Mouse (Mus musculus) B cell, adult (primary cell): ENCODE measurements around the gene Skint5. TPM values are rescaled to one million over a fixed set of nuclear protein-coding genes. Genes with fewer than 3 reads are reported as not detected.

Experiments
- total RNA-seq: library from RNA; stranded (reverse); gene quantifications from 4 replicates; pipeline ENCODE4 v1.2.4, GENCODE M21; 2023; ENCODE audit not compliant: inconsistent age

Skint5 gene
- total RNA-seq = not detected in 4 replicates

DNA sequence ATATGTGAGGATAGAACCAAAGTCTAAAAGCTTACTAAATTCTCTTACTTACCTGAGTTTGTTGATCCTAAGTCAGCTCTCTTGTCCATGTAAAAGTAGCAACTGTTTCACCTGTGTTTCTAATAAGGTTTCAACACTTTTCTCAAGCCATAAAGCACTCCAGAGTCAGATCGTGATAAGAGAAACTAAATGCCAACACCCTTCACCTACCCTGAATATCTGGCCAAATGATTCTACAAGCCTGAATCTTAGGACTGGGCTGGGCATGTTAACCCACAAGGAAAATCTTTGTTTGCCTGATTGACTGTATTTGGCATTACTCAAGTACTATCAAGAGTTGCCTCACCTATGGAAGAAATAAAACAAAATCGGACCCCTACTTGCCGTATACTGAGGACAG is at the start of gene Skint5:
TSS of gene Skint5 (minus strand) at position 101 of the 400 bp plus-strand sequence.

Other genes with a start within 250 kb of the Skint5 start
- gene Skint11, start 163.9 kb upstream of the Skint5 start, total RNA-seq = not detected in 4 replicates